Mouse (Mus musculus) neutrophil, adult 5-6 weeks (primary cell): ENCODE data around the gene 1700016C15Rik. TPM values are rescaled to one million over a fixed set of nuclear protein-coding genes. Genes with fewer than 3 reads are reported as not detected.

Experiments
- ATAC-seq: fragments of 151-379, 151-347 bp; 2 replicates; pipeline ENCODE4 v1.8.0; 2017; ENCODE audit warnings: mild to moderate bottlenecking, moderate TSS enrichment; ENCODE audit not compliant: insufficient number of reproducible peaks, poor library complexity, low FRiP score, severe bottlenecking; ENCODE audit errors: extremely low read depth
- total RNA-seq: library from RNA; stranded (forward); fragments of 200-1000 nt; gene quantifications from 2 replicates; pipeline ENCODE4 v1.2.3, GENCODE M21; 2017

The 1700016C15Rik gene
- total RNA-seq, 1 experiment from 2014 or later: not detected

GRCm38 (mm10) chr1:177714397-177715012 lies 15.1 kb upstream of the 1700016C15Rik start:
- ATAC-seq: no peak

DNA sequence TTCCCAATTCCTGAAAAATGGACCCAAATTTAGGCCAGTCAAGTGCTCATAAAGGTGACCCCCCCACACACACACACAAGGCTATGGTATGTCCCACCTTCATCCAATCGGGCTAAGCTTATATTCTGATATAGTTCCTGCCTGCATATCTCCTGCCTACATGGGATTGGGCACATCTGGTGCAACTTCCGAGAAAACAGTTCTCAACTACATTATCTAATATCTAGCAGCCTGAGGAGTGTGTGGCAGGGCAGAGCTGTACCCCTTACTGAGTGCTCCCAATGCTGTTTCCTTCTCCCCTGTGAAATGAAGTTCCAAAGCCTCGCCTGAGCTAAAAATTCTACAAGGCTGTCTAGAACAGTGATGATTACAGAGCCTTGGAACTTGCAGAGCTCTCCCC lies 13.2 kb upstream of the 1700016C15Rik start:
- ATAC-seq: no peak

DNA sequence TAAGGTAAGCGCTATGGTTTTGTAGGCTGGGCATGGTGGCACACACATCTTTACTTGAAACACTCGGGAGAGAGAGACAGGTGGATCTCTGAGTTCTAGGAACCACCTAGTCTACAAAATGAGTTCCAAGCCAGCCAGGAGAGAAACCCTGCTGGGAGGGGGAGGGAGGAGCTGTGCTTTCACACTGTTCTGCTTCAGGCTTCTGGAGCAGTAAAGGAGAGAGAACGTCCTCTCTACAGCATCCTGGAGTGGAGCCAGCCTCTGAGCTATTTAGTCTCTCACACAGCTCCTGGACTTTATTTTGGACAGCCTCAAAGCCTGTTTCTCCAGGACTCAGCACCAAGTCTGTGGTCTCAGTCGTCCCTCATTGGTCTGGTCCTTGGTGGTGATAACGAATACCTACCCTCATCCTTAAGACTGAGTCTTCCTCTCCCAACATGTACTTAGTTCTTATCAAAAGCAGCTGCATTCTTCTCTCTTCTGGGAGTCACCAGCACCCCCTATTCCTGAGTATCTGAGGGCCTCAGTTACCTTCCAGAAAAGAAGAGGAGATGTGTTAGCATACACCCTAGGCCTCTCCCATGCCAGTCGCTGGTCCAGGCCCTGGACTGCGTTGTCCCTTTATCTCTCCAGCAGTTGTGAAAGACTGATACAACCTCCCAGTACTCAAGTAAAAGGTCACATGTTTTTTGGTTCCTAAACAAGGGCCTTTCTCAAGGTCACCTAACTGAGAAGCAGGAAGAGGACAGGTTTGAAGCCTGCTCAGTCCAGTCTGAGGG lies 12.4 kb upstream of the 1700016C15Rik start:
- no peak for ATAC-seq

- no peak for ATAC-seq
These were observed 11.1 kb upstream of the 1700016C15Rik start for GRCm38 (mm10) chr1:177718340-177719028.

- ATAC-seq: no peak
These were observed 10.6 kb upstream of the 1700016C15Rik start for GRCm38 (mm10) chr1:177719029-177719427.

GRCm38 (mm10) chr1:177723786-177724185 lies 5.8 kb upstream of the 1700016C15Rik start:
- no peak for ATAC-seq

DNA sequence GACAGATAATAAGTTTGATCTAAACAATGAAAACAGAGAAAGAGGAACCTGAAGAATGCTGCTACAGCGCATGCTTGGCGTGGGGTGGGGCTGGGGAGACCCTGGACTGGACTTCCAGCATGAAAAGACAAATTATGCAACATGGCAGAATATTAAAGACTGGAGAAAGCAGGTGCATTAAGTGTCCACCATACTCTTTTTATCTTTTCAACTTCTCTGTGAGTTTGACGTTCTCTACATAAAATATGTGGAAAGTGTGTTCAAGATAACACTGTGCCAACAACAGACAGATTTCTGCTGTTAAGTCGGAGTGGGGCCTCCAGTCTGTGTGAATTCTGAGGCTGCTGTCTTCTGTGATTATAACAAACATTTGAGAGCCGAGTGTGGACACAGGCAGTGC lies 2.7 kb upstream of the 1700016C15Rik start:
- no peak for ATAC-seq

GRCm38 (mm10) chr1:177727883-177728525 lies 1.6 kb upstream of the 1700016C15Rik start:
- no peak for ATAC-seq

- no peak for ATAC-seq
These were observed 2.4 kb downstream of the 1700016C15Rik start for GRCm38 (mm10) chr1:177731973-177732372.

GRCm38 (mm10) chr1:177737505-177738105 lies 8.0 kb downstream of the 1700016C15Rik start:
- no peak for ATAC-seq

- no peak for ATAC-seq
These were observed 11.1 kb downstream of the 1700016C15Rik start for GRCm38 (mm10) chr1:177740707-177741106.

DNA sequence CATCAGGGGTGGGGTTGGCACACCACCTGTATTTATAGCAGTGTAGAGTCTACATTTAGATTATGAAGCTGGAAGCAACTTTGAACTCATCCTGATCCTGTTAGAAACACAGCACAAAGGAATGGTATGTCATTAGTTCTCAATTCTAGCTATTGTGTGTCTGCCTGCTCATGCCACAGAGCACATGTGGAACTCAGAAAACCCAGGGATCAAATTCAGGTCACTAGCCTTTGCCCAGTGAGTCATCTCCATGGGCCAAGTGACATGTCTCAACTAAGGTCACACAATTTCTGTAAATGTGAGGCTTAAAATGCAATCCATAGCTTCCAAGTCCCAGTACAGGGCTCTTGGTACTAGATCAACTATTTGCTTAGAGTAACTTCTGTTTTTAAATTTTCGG lies 12.5 kb downstream of the 1700016C15Rik start:
- ATAC-seq: no peak

DNA sequence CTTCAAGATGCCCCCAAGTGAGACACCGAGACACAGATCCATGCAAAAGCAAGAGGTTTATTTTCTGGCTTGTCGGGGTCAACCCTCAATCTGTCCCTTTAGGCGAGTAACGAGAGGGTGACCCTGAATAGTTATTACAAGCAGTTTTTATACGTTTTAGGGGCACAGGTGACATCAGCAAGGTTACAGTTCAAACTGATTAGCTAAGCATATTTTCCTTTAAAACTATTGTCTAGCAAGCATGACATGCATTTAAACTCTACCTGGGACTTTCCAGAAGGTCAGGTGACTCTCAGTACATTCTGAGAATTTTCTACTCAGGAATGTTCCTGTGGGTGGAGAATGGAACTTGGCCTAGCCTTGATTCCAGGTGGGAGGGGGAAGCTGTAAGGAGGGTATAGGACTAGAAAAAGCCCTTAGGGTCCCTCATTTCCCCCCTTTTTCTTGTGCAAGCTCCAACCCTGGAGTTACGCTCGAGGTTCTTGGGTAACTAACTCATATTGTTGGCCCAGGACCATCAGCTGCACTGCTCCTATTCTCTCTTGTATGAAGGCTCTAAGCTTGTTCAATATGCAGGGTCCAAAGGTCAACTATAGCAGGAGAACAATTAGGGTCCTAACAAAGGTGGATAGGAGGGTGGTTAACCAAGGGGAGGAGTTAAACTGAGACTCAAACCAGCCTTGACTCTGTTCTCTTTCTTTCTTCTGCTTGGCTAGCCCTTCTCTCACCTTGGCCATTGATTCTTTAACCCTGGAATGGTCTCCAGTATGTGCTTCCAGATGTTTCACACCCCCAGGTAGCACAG lies 15.1 kb downstream of the 1700016C15Rik start:
- no peak for ATAC-seq

- no peak for ATAC-seq
These were observed 18.4 kb downstream of the 1700016C15Rik start for GRCm38 (mm10) chr1:177747869-177748540.

- ATAC-seq: no peak
These were observed 23.9 kb downstream of the 1700016C15Rik start for GRCm38 (mm10) chr1:177753496-177753895.

DNA sequence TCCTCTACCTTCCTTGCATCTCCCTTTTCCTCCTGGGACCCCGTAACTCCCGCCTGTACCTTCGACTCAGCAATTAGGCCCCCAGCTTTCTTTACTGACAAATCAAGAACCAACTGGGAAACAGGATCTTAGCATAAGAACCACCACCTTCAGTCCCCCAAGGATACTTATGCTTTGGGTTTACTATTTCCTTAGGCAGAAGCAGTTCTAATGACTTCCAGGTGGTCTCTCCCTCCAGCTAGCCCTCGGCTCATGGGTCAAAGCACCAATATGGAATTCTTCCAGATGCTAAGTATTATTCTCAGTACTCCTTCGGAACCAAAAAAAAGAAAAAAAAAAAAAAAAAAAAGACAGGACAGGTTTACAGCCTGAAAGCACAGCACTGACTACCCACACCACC lies 27.6 kb downstream of the 1700016C15Rik start:
- no peak for ATAC-seq

- no peak for ATAC-seq
These were observed 39.3 kb downstream of the 1700016C15Rik start for GRCm38 (mm10) chr1:177768931-177769330.

DNA sequence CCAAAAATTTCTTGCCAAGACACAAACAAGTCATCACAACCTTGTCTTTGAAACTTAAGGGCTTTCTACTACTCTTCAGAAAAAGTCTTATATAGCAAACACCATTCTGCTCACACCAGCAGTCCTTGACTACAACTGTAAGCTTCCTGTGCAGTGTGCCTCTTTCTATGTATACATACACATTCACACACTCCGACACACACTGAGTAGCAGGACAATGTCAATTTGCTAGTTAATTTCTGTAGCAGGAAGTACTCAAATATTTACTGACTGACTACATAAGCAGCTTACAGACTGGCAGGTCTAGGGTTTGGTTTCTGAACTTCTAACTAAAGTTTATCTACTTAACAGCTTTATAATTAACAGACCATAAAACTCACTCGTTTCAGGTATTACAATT lies 47.8 kb downstream of the 1700016C15Rik start:
- ATAC-seq: no peak
